Mouse (Mus musculus) urinary bladder, postnatal 25 days (tissue): Measurements from ENCODE around the gene Tmem51.

Source experiments
- DNase-seq: peaks from one replicate; pipeline ENCODE4 v3.0.0; 2022; ENCODE audit warnings: low spot score

Tmem51 gene

DNA sequence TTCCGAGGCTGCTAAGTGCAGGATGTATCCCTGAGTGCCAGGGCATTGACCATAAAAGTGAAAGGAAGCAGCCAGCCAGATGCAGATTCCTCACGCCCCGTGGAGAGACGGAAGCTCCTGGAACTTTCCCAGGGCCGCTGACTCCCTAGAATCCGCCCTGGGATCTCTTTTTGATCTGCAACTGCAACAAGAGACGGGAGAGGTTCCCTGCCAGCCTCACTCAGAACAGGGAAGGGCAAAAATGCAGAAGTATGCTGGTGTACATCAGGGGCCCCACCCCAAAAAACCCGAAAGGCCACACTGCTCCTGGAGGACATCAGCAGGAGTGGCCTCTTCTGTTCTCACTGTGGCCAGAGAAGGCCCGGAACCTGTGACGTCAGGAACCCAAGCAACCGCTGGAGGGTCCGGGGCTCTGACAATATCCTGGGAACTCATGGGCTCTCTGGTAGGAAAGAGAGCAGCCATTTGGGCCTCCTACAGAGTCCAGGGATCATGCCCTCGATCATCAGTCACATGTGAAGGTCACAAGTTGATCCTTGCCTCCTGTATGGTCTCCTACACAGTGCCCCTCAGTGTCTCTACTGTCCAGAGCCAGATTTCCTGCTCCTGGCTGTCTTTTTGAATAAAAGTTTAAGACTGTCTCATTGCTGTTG is 2.3 kb downstream of the Tmem51 start:
- no peak for DNase-seq

DNA sequence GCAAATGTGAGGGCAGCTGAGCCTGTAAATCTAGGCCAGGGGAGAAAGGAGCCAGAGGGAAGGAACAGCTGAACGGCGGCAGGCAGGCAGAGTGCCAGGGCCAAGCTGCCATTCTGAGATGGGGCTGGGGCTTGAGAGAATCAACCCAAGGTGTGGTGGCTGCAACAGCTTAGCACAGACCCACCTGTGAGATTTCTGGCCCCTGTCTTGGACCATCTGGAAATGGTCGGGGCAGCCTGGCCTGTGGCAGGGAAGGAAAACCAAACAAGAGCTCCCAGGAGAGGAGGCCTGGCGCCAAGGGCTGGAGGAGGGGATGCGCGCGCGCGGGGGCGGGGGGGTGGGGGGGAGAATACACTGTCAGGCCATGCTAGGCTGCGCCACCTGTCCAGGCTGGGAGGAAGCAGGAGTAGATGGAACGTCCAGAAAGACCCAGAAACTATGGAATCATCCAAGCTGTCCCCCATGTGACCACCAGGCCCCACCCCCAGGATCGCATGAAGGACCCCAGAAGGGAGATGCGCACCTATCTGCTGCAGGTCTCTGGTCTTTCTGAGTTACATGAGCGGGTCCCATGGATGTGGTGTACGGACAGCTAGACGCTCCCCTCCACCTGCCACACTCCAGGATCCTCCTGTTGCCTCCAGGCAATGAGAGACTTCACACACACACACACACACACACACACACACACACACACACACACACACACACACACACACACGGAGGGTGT is 3.0 kb downstream of the Tmem51 start:
- DNase-seq, result no peak

DNA sequence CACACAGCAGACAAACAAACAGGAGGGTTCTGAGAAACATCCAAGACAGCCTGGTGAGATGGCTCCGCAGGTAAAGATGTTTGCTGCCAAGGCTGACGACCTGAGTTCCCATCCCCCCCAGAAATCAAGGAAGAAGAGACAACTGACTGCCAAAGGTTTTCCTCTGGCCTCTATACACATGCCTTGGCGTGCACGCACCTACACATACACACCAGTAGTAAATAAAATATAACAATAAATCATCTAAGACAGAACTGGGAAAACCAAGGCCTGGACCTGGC is 3.7 kb downstream of the Tmem51 start:
- no peak for DNase-seq

DNA sequence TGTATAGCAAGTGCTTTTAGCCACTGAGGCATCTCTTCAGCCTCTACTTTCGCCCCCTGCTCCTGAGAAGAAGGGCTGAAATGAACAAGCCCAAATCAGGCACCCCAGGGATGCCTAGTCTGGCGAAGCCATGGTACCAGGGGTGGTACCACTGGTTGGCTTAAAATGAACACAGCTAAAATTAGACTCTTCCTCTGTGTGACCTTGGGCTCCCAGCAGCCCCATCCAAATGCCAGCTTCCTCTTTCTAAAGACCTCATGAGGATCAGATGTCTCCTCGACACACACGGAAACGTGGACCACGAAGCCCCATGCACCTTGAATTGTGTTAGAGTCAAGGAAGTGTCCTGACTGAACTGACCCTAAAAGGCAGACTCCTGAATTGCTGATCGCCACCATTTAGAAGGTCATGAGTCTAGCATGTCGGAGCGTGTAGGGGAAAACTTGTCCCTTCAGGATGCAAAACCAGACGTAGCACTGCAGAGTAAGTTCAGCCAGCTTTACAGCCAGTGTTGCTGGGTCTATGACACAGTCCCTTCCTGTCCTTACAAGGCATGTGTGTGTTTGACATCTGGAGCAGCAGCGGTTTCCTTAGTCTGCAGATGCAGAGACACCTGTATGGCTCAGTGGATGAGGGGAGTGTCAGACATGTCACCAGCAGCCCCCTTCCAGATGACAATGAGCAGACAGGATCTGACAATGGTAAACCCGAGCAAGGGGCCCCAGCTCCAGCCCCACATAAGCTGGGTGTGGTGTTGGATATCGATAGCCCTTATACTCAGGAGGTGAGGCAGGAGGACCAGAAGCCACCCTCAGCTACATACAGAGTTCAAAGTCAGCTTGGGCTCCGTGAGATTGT is 4.2 kb downstream of the Tmem51 start:
- DNase-seq, result no peak

DNA sequence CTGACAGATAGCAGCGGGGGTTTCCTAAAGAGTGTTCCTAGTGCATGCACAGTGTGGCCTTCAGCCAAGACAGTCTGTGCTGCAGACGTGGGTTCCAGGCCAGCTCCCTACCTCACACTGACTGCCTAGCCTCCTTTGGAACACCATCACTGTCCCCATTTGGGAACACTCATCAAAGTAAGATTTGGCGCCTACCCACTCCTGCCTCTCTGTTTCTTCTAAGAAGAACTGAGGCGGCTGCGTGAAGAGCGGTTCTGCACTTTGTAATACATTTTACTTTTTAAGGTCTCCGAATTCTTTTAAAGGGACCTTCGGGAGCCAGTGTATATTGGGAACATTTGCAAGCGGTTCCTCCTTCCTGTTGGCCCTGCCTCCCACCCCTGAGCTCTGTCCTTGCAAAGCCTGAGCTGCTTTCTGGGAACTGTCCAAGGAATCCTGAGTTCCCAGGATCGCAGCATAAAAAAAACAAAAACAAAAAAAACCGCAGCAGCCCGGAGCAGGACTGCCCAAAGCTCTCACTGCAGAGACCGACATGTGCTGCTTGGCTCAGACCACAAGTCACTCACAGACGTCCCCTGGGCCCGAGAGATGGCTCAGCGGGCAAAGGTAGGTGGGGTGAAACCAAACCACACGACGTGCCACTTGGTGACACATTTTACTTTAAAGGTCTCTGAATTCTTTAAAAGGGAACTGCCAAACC is 6.4 kb downstream of the Tmem51 start:
- no peak for DNase-seq

DNA sequence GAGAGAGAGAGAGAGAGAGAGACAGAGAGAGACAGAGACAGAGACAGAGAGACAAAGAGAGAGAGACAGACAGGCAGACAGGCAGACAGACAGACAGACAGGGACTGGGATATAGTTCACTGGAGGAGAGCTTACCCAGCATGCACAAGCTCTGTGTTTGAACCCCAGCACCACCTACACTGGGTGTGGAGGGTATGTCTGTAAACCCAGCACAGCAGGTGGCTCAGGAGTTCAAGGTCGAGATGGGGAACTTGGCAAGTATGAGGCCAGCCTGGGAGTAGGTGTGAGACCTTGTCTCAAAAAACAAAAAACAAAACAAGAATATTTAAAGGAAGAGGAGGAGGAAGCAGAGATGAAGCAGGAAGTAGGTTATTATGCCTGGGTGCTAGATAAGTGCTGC is 7.2 kb downstream of the Tmem51 start:
- no peak for DNase-seq

DNA sequence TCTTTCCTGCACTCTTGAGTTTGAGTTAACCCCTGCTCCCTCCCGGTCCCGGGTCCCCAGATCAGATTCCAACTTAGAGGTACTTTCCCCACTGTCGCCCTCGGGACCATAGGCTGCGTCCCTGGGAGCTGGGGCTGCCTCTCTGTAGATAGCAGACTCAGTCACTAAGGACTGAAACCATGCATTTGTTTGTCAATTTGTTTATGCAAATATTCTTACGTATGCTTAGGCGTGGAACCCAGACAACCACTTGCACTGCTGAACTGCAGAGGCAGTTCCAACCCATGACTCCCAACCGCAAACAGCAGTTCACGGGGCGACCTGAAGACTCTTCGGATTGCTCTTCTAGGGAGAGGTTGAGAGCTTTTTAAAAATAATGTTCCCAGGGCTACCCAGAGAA is 8.2 kb downstream of the Tmem51 start:
- DNase-seq, result no peak

DNA sequence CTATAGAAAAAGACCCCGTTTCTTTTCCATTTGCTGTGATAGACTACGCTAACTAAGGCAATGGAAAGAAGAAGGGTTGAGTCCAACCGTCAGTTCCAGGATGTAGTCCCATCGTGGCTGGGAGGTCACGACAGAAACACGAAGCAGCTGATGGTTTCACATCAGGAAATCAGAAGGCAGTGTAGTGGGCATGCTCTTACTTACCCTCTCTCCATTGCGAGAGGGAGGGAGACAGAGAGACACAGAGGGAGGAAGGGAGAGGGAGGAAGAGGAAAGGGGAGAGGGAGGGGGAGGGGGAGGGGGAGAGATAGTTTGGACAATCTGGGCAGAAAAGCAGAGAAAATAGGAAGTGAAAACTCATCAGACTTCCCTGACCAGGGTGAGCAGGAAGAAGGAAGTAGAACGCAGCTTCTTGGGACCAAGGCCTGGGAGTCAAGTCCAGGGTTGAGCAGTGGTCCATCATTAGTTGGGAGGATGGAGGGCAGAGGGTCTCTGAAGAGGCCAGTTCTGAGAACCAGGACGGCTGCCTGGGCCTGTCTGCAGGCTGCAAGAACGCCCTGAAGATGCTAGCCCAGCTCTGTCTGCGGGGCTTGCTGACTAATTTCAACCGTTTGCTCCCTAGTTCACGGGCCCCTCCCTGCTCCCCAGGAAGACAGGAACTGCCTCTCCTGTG is 9.9 kb downstream of the Tmem51 start:
- no peak for DNase-seq

DNA sequence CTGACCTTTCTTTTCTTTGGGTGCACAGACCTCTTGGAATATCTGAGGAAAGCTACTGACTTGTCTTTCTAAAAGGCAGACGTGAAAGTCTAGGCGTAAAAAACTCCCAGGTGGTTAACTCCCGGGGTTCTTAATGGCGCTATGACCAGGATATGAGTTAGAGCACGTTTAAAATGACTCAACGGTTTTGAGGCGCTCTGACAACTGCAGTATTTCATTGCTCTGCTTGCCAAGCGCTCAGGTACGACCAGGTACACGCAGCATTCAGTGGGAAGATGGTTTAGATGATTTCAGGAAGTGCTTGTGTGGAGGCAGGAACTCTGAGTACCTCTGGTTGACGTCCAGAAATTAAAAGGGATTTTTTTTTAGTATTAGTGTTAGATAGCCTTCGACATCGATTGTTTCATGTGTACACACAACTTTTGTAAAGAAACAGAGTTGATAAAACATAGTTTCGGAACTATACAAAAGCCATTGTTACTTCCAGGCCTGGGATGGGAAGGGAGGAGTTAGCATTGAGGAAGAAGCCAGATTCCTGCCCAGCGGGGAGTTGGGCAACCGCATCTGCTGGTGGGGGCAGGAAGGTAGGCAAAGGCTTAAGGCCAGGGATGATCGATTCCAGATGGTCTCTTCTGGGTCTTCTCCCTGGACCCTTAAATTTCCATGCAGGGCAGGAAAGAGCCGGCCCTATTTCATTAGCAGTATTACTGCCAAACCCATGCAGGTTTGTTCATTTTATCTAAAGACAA is 12.7 kb downstream of the Tmem51 start:
- no peak for DNase-seq

DNA sequence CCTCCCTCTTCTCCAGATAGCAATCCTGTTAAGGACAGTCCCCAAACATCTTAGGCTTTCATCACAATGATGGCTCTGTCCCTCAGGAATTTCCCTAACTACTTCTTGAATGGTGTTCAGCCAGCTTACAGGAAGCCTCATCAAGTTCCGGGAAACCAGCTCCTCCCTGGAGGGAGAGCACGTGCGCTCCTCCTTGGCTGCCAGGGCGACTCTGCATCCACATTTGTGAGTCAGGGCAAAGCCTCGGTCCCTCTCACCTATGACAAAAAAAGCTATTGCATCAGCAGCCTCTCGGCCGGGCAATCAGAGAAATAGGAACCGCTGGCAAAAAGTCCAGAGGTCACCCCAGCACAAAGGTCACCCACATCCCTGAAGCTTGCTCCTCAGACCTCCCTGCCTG is 13.3 kb downstream of the Tmem51 start:
- DNase-seq, result no peak

DNA sequence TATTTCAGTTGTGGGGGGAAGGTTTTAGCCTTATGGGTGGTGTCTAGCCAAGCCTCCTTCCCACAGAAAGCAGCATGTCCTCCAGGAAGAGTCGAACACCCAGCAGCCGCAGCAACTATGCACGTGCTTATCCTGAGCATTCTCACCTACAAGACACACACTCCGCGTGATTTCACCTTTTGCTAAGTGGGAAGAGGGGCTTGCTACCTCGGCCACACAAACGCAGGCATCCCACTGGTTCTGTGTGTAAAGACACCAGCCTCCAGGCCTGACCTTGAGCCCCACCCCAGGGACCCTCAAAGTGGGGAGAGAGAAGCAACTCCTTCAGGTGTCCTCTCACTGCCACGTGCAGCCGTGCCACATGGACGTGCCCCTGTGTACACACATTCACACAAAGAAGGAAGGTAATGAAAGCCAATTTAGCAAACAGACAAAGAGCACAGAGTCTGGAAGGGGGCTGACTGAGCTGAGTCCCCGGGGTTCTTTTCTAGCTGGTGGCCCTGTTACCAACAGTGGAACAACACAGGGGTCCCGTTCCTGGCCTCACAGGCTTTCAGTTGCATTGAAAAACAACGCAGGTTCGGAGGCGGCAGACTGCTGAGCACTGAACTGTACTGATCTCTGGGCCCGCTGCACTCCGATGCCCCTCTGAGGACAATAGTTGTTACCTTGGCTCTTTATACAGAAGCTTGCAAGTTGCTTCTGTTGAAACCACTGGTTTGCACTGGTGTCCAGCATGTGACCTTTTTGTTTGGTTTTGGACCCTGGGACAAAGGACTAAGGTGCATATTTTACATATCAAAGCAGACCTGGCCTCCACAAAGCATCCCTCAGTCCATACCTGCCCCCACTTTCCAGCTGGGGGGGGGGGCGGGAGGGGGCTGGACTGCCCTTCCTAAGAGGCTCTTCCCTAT is 14.9 kb downstream of the Tmem51 start:
- DNase-seq, result no peak

DNA sequence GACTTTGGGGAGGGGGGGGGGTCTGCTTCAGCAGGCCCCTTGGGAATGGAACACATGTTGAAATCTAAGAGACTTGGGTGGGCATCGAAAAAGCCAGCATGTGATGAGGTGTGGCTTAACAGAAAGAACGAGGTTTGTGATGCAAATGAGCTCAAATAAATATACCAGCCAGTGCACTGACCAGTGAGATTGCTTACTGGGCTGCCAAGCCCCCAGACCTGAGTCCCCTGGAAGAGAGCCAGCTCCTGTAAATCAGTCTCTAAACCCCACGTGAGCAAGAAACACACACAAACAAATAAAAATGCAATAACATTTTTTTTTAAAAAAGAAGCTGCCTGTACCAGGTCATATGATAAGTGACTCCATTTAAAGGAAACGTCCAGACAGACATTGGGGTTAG is 17.5 kb downstream of the Tmem51 start:
- DNase-seq, result no peak

DNA sequence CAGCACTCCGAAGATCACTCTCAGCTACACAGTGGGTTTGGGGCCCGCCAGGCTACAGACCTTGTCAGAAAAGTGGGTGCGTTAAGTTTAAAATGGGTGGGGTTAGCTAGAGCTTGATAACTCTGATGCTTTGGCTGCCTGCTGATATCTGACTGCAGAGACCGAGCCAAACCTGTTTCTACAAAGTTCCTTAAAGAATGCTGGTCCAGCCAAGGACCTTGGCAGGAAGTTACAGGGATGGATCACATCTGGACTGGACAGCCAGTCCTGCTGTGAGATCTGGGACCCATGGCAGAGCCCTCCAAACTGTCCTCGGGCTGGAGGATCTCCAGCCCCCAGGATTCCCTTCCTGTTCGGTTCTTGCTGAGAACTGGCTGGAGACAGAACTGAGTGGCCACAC is 18.3 kb downstream of the Tmem51 start:
- DNase-seq, result no peak

DNA sequence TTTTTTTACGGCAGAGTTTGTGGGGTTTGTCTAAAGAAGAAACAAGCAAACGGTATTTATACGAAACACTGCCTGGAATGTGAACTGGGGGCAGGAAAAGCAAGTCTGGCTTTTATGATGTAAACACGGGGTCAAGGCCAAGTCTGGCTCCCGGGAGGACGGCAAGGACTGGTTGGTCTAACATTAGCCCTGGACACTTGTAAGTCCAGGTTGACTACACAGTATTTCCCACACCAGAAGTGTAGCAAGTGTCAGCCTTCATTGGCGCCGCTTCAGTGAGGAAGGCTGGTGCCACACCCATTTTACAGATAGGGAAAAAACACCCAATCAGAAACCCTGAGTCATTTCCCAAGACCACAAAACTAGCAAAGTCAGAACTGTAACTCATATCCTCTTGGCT is 18.8 kb downstream of the Tmem51 start:
- peak; percentile 57 for DNase-seq

DNA sequence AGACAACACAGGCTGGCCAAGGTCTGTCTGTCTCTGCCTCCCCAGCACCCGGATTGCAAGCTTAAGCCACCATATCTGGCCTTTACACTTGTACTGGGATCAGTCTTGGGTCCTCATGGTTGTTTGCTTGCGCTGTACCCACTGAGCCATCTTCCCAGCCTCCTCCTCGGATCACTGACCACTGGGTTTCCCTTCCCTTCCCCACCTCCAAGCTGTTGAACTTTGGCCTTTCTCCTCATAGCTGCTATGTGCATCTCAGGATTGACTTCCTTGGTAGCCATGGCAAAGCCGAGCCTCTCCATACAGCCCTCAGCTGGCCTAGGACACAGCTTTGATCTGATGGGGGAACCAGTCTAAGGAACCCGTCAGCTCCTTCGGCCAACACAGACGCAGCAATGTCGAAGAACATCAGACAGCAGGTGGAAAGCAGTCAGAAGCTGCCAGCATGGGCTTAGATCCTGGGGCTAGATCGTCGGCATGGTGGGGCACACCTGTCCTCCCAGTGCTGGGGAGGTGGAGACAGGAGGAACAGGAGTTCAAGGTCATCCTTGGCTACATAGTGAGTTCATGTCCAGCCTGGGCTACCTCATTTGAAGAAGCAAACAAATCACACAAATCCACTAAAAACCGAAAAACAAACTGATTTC is 19.4 kb downstream of the Tmem51 start:
- no peak for DNase-seq

DNA sequence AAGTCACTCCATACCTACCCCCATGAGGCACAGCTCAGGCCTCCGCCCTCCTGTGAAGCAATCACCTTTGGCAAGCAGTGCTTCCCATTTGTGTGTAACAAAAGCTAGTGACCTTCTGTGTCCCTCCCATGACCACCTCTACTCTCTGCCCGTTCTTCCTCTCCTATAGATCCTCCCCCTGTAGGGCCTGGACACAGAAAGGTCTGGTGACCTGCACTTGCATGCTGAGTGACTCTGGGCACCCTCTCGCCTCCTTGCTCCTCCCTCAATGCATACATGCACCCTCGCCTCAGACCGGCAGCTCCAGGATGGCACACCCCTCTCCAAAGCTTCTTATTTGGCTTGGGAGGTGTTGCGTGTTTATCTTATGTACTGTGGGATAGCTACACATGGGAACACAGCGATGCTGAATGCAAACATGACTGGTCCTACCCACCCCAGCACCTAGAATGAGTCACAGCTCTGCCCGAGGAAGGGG is 21.0 kb downstream of the Tmem51 start:
- DNase-seq, result no peak

DNA sequence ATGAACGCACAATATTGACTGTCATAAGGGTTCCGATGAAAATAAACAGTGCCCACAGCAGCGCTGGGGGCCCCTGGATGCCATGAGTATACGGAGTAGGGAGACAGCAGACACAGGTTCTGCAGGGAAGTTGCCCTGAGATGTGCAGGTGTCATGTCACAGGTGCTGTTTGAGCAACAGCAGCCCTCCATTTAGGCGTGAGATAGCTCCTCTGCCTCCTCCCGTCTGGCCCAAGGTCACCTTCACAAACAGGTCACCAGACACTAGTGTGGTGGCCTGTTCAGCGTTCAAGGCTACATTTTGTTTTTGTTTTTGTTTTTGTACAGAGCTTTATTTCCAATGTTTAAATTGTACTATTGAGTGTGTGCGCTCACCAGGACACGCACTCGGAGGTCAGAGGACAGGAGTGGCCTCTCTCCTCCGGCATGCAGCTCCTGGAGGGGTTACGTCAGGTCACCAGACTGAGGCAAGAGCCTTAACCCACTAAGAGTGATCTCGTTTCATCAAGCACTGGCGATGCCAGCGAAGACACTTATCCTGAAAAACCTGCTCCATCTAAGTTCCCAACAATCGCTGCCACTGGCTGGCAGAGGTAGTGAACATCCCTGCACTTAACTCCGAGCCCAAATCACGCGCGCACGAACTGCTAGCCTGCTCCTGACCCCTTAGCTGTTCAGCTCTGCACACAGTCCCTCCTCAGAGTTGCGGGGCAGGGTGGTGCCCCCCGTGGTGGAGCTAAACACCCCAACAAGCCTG is 22.4 kb downstream of the Tmem51 start:
- DNase-seq, result no peak

DNA sequence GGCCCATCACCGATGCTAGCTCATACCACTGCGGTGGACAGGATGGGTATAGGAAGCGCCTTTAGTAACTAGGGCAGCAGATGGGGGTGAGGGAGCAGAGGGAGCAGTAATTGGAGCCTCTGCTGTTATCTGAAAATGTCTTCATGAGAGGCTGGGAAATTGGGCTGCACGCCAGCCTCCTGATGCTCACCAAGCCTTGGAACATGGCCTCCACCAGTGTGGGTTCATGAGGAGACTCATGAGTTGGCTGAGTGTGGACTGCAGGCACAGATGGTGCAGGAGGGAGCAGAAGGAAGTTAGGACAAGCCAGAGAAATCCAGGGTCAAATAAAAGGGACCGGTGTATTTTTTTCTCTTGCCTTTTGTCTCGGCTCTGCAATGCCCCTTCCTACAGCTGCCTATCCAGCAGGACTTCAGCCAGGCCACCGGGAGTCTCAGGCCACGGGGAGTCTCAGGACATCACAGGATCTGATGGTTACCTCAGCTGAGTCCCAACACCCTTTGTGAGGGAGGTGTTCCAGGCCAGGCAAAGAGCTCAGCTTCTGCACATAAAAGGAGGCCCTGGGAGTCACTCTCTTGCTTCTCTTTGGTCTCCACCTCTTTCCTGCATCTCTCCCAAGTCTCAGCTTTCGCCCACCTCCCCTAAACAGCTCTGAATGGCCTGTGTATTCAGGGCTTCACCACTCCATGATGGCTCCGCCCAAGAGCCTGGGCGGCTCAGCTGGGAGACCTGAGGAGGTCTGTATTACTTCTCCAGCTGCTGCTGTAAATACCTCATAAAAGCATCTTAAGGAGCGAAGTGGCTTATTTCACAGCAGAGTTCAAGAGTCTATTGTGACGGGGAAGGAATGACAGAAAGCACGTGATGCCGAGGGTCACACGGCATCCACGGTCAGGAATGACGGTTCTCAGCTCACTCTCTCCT is 23.4 kb downstream of the Tmem51 start:
- no peak for DNase-seq
